In genomic region chr10:75935680-75936541, GRCm38 (mm10) we compare ENCODE assay signal across 8 mouse cellular contexts. TPM values are rescaled to one million over a fixed set of nuclear protein-coding genes. Genes with fewer than 3 reads are reported as not detected.
DNase-seq lines count a peak whose midpoint lies in the region; ATAC-seq and TF ChIP-seq lines count a peak whose summit lies in the region.

Mmp11 (minus strand) TSS chr10:75936496.

- TF ChIP-seq EP300 in heart, adult 2 months (IDR thresholded peaks at IDR 0.05; ENCODE audit: insufficient read depth, low read depth, low read length), result no peak

- TF ChIP-seq POLR2A in heart, adult 2 months (IDR thresholded peaks at IDR 0.05; ENCODE audit: insufficient read depth, low read depth, low read length), result peak; percentile 95
- peak; percentile 61 for TF ChIP-seq POLR2A in spleen, adult 2 months (IDR thresholded peaks at IDR 0.05; ENCODE audit: low read depth, low read length)

- H3K4me3 ChIP-seq in embryonic facial prominence, embryonic 13.5 days, result peak within 1 kb of the TSS; percentile 50
- peak within 1 kb of the TSS; percentile 55 for H3K4me3 ChIP-seq in heart, adult 2 months
- peak within 1 kb of the TSS; percentile 53 for H3K4me3 ChIP-seq in limb, embryonic 13.5 days
- peak within 1 kb of the TSS; percentile 50 for H3K4me3 ChIP-seq in midbrain, embryonic 14.5 days (replicated peaks; ENCODE audit: low read depth, low read length)
- H3K4me3 ChIP-seq in spleen, adult 2 months (ENCODE audit: extremely low read depth, insufficient read depth, insufficient read length), result peak within 1 kb of the TSS; percentile 75

- no peaks in the 10 kb centered on the region for H3K79me2 ChIP-seq in heart, adult 2 months (replicated peaks; ENCODE audit: control insufficient read depth, insufficient read depth, low read length)

- peaks cover 44% of the 10 kb centered on the region for H3K27me3 ChIP-seq in embryonic facial prominence, embryonic 13.5 days
- no peaks in the 10 kb centered on the region for H3K27me3 ChIP-seq in heart, adult 2 months (ENCODE audit: control insufficient read depth, insufficient read depth, low read length)
- peaks cover 51% of the 10 kb centered on the region for H3K27me3 ChIP-seq in limb, embryonic 13.5 days
- H3K27me3 ChIP-seq in midbrain, embryonic 14.5 days (ENCODE audit: control insufficient read depth, insufficient read depth, low read length), result peaks cover 14% of the 10 kb centered on the region
- H3K27me3 ChIP-seq in spleen, adult 2 months (ENCODE audit: control insufficient read depth, insufficient read depth, low read length), result no peaks in the 10 kb centered on the region

- 1% methylated on average over 49 of the region's 51 CpGs for WGBS in embryonic facial prominence, embryonic 13.5 days
- 8% methylated on average over 51 of the region's 51 CpGs for WGBS in heart, adult 2 months
- 2% methylated on average over 50 of the region's 51 CpGs for WGBS in limb, embryonic 13.5 days
- under 1% methylated on average over 51 of the region's 51 CpGs for WGBS in midbrain, embryonic 14.5 days
- WGBS in spleen, adult 2 months, result 5% methylated on average over 51 of the region's 51 CpGs

- no peaks in the 10 kb centered on the region for H3K9me3 ChIP-seq in embryonic facial prominence, embryonic 13.5 days
- no peaks in the 10 kb centered on the region for H3K9me3 ChIP-seq in limb, embryonic 13.5 days
- no peaks in the 10 kb centered on the region for H3K9me3 ChIP-seq in midbrain, embryonic 14.5 days (ENCODE audit: control insufficient read depth, low read length)

- peak within 1 kb of the TSS; percentile 89 for H3K4me2 ChIP-seq in embryonic facial prominence, embryonic 13.5 days
- H3K4me2 ChIP-seq in limb, embryonic 13.5 days (replicated peaks), result peak within 1 kb of the TSS; percentile 93
- peak within 1 kb of the TSS; percentile 86 for H3K4me2 ChIP-seq in midbrain, embryonic 14.5 days (ENCODE audit: low read length)

- H3K36me3 ChIP-seq in embryonic facial prominence, embryonic 13.5 days, result no peaks in the 10 kb centered on the region
- H3K36me3 ChIP-seq in heart, adult 2 months (ENCODE audit: control insufficient read depth, insufficient read depth, low read length), result no peaks in the 10 kb centered on the region
- no peaks in the 10 kb centered on the region for H3K36me3 ChIP-seq in limb, embryonic 13.5 days
- H3K36me3 ChIP-seq in midbrain, embryonic 14.5 days (ENCODE audit: control insufficient read depth, insufficient read depth, low read length), result no peaks in the 10 kb centered on the region
- H3K36me3 ChIP-seq in spleen, adult 2 months (ENCODE audit: control insufficient read depth, insufficient read depth, low read length), result no peaks in the 10 kb centered on the region

- H3K9ac ChIP-seq in embryonic facial prominence, embryonic 13.5 days, result peak within 1 kb of the TSS; percentile 60
- H3K9ac ChIP-seq in heart, adult 2 months (ENCODE audit: low read depth, low read length), result peak within 1 kb of the TSS; percentile 88
- peak within 1 kb of the TSS; percentile 54 for H3K9ac ChIP-seq in limb, embryonic 13.5 days
- peak within 1 kb of the TSS; percentile 57 for H3K9ac ChIP-seq in midbrain, embryonic 14.5 days (replicated peaks; ENCODE audit: low read length)

- peak; percentile 89 for DNase-seq in A20 (ENCODE audit: low read depth, low spot score)
- peak; percentile 87 to 89 for DNase-seq in adrenal gland, postnatal 36 days
- DNase-seq in heart, adult 2 months, result peak; percentile 69 to 83
- DNase-seq in kidney, adult 8-10 months, result peak; percentile 89 to 92
- peak; percentile 82 for DNase-seq in midbrain, embryonic 14.5 days
- peak; percentile 55 to 56 for DNase-seq in spleen, adult 2 months (ENCODE audit: low read depth in 1 of 2, low spot score in 2 of 2)

- ATAC-seq in embryonic facial prominence, embryonic 13.5 days (ENCODE audit: insufficient number of reproducible peaks, insufficient read depth, low FRiP score, low TSS enrichment, low read depth), result peak; percentile 27; the same call in 1 of the 2 replicates
- peak; percentile 34; the same call in 1 of the 2 replicates for ATAC-seq in limb, embryonic 13.5 days (ENCODE audit: low FRiP score, low read depth)
- peak; percentile 57; the same call in 1 of the 2 replicates for ATAC-seq in midbrain, embryonic 14.5 days (ENCODE audit: low FRiP score, low TSS enrichment)

- no peak within 1 kb of the TSS for H3K27ac ChIP-seq in embryonic facial prominence, embryonic 13.5 days
- peak within 1 kb of the TSS; percentile 84 for H3K27ac ChIP-seq in heart, adult 2 months
- no peak within 1 kb of the TSS for H3K27ac ChIP-seq in limb, embryonic 13.5 days
- no peak within 1 kb of the TSS for H3K27ac ChIP-seq in midbrain, embryonic 14.5 days (replicated peaks; ENCODE audit: low read depth, low read length)
- H3K27ac ChIP-seq in spleen, adult 2 months (ENCODE audit: insufficient read depth, low read length), result peak within 1 kb of the TSS; percentile 55

- TF ChIP-seq CTCF in heart, adult 2 months (IDR thresholded peaks at IDR 0.05), result no peak
- no peak for TF ChIP-seq CTCF in spleen, adult 2 months (IDR thresholded peaks at IDR 0.05; ENCODE audit: extremely low read depth, insufficient read depth, insufficient read length, insufficient replicate concordance)

- intact Hi-C loops in heart, adult 2 months (cut with DNase I), result no loop called here

- peaks cover 34% of the 10 kb centered on the region for H3K4me1 ChIP-seq in embryonic facial prominence, embryonic 13.5 days
- peaks cover 12% of the 10 kb centered on the region for H3K4me1 ChIP-seq in heart, adult 2 months (ENCODE audit: control insufficient read depth, insufficient read depth, low read length)
- H3K4me1 ChIP-seq in limb, embryonic 13.5 days, result peaks cover 32% of the 10 kb centered on the region
- peaks cover 31% of the 10 kb centered on the region for H3K4me1 ChIP-seq in midbrain, embryonic 14.5 days (ENCODE audit: control insufficient read depth, insufficient read depth, low read length)
- H3K4me1 ChIP-seq in spleen, adult 2 months (ENCODE audit: control insufficient read depth, insufficient read depth, insufficient read length), result peaks cover 23% of the 10 kb centered on the region

RNA-seq across cellular contexts. Expression of gene Mmp11, which starts in this region (rescaled TPM):
- 10 to 100 TPM in 1 of 2 experiments, 1 to 10 TPM in 1; 8.6 to 10.1 TPM for total RNA-seq in adrenal gland, postnatal 36 days (2021)
- polyA plus RNA-seq in embryonic facial prominence, embryonic 13.5 days (2015; fragmentation: Nextera tagmentation; extraction: Ambion mirVana), result 123 and 136 TPM in 2 replicates
- 1 to 10 TPM; 4.7 to 5.4 TPM for total RNA-seq in heart, adult 2 months (2021)
- 15.6 and 15.7 TPM in 2 replicates for polyA plus RNA-seq in heart, adult 2 months (2012; rRNA removed)
- 194 and 198 TPM in 2 replicates for polyA plus RNA-seq in limb, embryonic 13.5 days (2015; fragmentation: Nextera tagmentation; extraction: Ambion mirVana)
- polyA plus RNA-seq in midbrain, embryonic 14.5 days (2014; fragmentation: Nextera tagmentation; extraction: Ambion mirVana), result 13.3 and 16.5 TPM in 2 replicates
- polyA plus RNA-seq in spleen, adult 2 months (2012; rRNA removed), result 7.9 and 11.7 TPM in 2 replicates

Comparison
In these comparisons a context has a peak if more than half of its experiments do, and no peak if none do; other contexts are left out.
1. H3K27ac ChIP-seq: peak in heart, adult 2 months (single experiment) and spleen, adult 2 months (single experiment); none in embryonic facial prominence, embryonic 13.5 days (single experiment), limb, embryonic 13.5 days (single experiment) and midbrain, embryonic 14.5 days (single experiment).
2. Peak in every context shown above with its lines, with median percentiles within 50 percentile points of each other: DNase-seq, ATAC-seq, H3K4me2 ChIP-seq, H3K4me3 ChIP-seq and H3K9ac ChIP-seq.